Mouse (Mus musculus) ES-CJ7 (cell line): Measurements from ENCODE around the gene Tsen34.

Experiments used
- DNase-seq: peaks from one replicate; pipeline ENCODE4 v3.0.0; 2011; ENCODE audit warnings: low read depth, low spot score

Gene Tsen34

GRCm38 (mm10) chr7:3692382-3692986 is at the start of gene Tsen34:
Gene Tsen34, plus strand, starts transcription at chr7:3692863.
- no peak for DNase-seq

- no peak for DNase-seq
Measured at GRCm38 (mm10) chr7:3643412-3643811, 49.3 kb upstream of the Tsen34 start.

GRCm38 (mm10) chr7:3643843-3644242 is 48.8 kb upstream of the Tsen34 start:
- no peak for DNase-seq

GRCm38 (mm10) chr7:3644348-3644671 is 48.4 kb upstream of the Tsen34 start:
- peak; percentile 29 for DNase-seq

GRCm38 (mm10) chr7:3644672-3645487 is 47.8 kb upstream of the Tsen34 start, which contains the start of gene Cnot3:
Gene Cnot3, plus strand, starts transcription at chr7:3645268.
- DNase-seq, result peak; percentile 99

GRCm38 (mm10) chr7:3645488-3646025 is 47.1 kb upstream of the Tsen34 start:
- DNase-seq, result no peak

- DNase-seq, result no peak
Measured at GRCm38 (mm10) chr7:3646188-3646587, 46.5 kb upstream of the Tsen34 start.

GRCm38 (mm10) chr7:3646641-3647040 is 46.0 kb upstream of the Tsen34 start:
- DNase-seq, result no peak

- no peak for DNase-seq
Measured at GRCm38 (mm10) chr7:3656966-3657365, 35.7 kb upstream of the Tsen34 start.

GRCm38 (mm10) chr7:3658578-3658977 is 34.1 kb upstream of the Tsen34 start:
- DNase-seq, result no peak

- DNase-seq, result no peak
Measured at GRCm38 (mm10) chr7:3664524-3665214, 28.0 kb upstream of the Tsen34 start.

- DNase-seq, result peak; percentile 97
Measured at GRCm38 (mm10) chr7:3665215-3666114, 27.2 kb upstream of the Tsen34 start, which contains the start of gene Leng1. Gene Leng1, minus strand, starts transcription at chr7:3665840.

GRCm38 (mm10) chr7:3666921-3667391 is 25.7 kb upstream of the Tsen34 start:
- DNase-seq, result peak; percentile 75

GRCm38 (mm10) chr7:3674507-3675227 is 18.0 kb upstream of the Tsen34 start:
- DNase-seq, result peak; percentile 89

- no peak for DNase-seq
Measured at GRCm38 (mm10) chr7:3675228-3675548, 17.5 kb upstream of the Tsen34 start.

GRCm38 (mm10) chr7:3676371-3676770 is 16.3 kb upstream of the Tsen34 start:
- no peak for DNase-seq

- no peak for DNase-seq
Measured at GRCm38 (mm10) chr7:3677342-3677741, 15.3 kb upstream of the Tsen34 start, which contains the start of gene Tmc4. Gene Tmc4, minus strand, starts transcription at chr7:3677553.

- DNase-seq, result no peak
Measured at GRCm38 (mm10) chr7:3683908-3684550, 8.6 kb upstream of the Tsen34 start.

- DNase-seq, result no peak
Measured at GRCm38 (mm10) chr7:3684698-3685097, 8.0 kb upstream of the Tsen34 start.
